Mouse (Mus musculus): ENCODE measurements at regions not wholly inside any gene's neighbourhood (a gene's known extent, or its start where the extent isn't known, plus 50 kb on each side); places are given as distances from the start of the nearest gene placed in this dataset.

GRCm38 (mm10) chr5:39153291-39153794, 276.7 kb upstream of the Clnk start:
- no peak for TF ChIP-seq MEF2A (IDR thresholded peaks at IDR 0.05; ENCODE audit: borderline replicate concordance, low read depth, low read length)
- no peaks in the 10 kb centered on the region for H3K79me2 ChIP-seq (replicated peaks; ENCODE audit: control insufficient read depth, extremely low read depth, insufficient read depth, poor library complexity, severe bottlenecking)
- dilution Hi-C loops (cut with MboI; ENCODE audit: extremely low pct_ligation_motif_present, extremely low pct_unique_long_range_greater_than_20kb, low sequenced_read_pairs): no loop called here

GRCm38 (mm10) chr5:39151917-39152316, 275.3 kb upstream of the Clnk start:
- H3K4me3 ChIP-seq (replicated peaks in 1 of 3; ENCODE audit: low read depth in 2 of 3, low read length in 2 of 3, poor library complexity in 1 of 3): no peak overlapping the region
- TF ChIP-seq PAX5 (IDR thresholded peaks at IDR 0.05; ENCODE audit: low read length): no peak
- TF ChIP-seq NRF1 (IDR thresholded peaks at IDR 0.05; ENCODE audit: low read depth, low read length): no peak
- H3K9ac ChIP-seq (ENCODE audit: insufficient read depth, low read depth): no peak overlapping the region
- in situ Hi-C loops (cut with MboI; ENCODE audit: low pct_ligation_motif_present, low pct_unique_long_range_greater_than_20kb, low sequenced_read_pairs) (no loop called here), dilution Hi-C loops (cut with MboI; ENCODE audit: extremely low pct_ligation_motif_present, extremely low pct_unique_long_range_greater_than_20kb, low sequenced_read_pairs) (no loop called here)
- no peaks in the 10 kb centered on the region for H3K36me3 ChIP-seq (replicated peaks in 1 of 2; ENCODE audit: control insufficient read depth in 1 of 2, insufficient read depth in 1 of 2, low read length in 1 of 2)
- H3K4me2 ChIP-seq (ENCODE audit: insufficient read depth, low read depth, poor library complexity, severe bottlenecking): no peak overlapping the region
- peaks cover 0 to 25% of the 10 kb centered on the region in 2 experiments; a peak in 2 of 4 replicates for H3K4me1 ChIP-seq (ENCODE audit: control insufficient read depth in 1 of 2, insufficient read depth in 2 of 2)
- H3K27ac ChIP-seq (ENCODE audit: insufficient read depth, low read depth): no peak overlapping the region
- no peaks in the 10 kb centered on the region for H3K27me3 ChIP-seq (replicated peaks)
- no peak for DNase-seq (ENCODE audit: extremely low read depth)
- no peaks in the 10 kb centered on the region for H3K9me3 ChIP-seq (replicated peaks; ENCODE audit: low read length)
- no peaks in the 10 kb centered on the region for H3K79me2 ChIP-seq (replicated peaks; ENCODE audit: control insufficient read depth, extremely low read depth, insufficient read depth, poor library complexity, severe bottlenecking)

More at GRCm38 (mm10) chr5:39153291-39153794, 276.7 kb upstream of the Clnk start:
- Histone ChIP-seq H3K27me3 (replicated peaks) (no peaks in the 10 kb centered on the region), H3K9me3 (replicated peaks; ENCODE audit: low read length) (no peaks in the 10 kb centered on the region), H3K9ac (ENCODE audit: insufficient read depth, low read depth) (no peak overlapping the region), H3K36me3 (replicated peaks in 1 of 2; ENCODE audit: control insufficient read depth in 1 of 2, insufficient read depth in 1 of 2, low read length in 1 of 2) (no peaks in the 10 kb centered on the region), H3K4me3 (replicated peaks in 1 of 3; ENCODE audit: low read depth in 2 of 3, low read length in 2 of 3, poor library complexity in 1 of 3) (no peak overlapping the region), H3K27ac (ENCODE audit: insufficient read depth, low read depth) (no peak overlapping the region), H3K4me1 (ENCODE audit: control insufficient read depth in 1 of 2, insufficient read depth in 2 of 2) (peaks cover 0 to 25% of the 10 kb centered on the region in 2 experiments; a peak in 2 of 4 replicates), H3K4me2 (ENCODE audit: insufficient read depth, low read depth, poor library complexity, severe bottlenecking) (no peak overlapping the region)
- DNase-seq (ENCODE audit: extremely low read depth): peak; percentile 8
- in situ Hi-C loops (cut with MboI; ENCODE audit: low pct_ligation_motif_present, low pct_unique_long_range_greater_than_20kb, low sequenced_read_pairs): no loop called here

- H3K9me3 ChIP-seq (replicated peaks; ENCODE audit: low read length): no peaks in the 10 kb centered on the region
- no peak overlapping the region for H3K27ac ChIP-seq (ENCODE audit: insufficient read depth, low read depth)
- dilution Hi-C loops (cut with MboI; ENCODE audit: extremely low pct_ligation_motif_present, extremely low pct_unique_long_range_greater_than_20kb, low sequenced_read_pairs): no loop called here
- no peak for DNase-seq (ENCODE audit: extremely low read depth)
- no peaks in the 10 kb centered on the region for H3K36me3 ChIP-seq (replicated peaks in 1 of 2; ENCODE audit: control insufficient read depth in 1 of 2, insufficient read depth in 1 of 2, low read length in 1 of 2)
- in situ Hi-C loops (cut with MboI; ENCODE audit: low pct_ligation_motif_present, low pct_unique_long_range_greater_than_20kb, low sequenced_read_pairs): no loop called here
- no peaks in the 10 kb centered on the region for H3K79me2 ChIP-seq (replicated peaks; ENCODE audit: control insufficient read depth, extremely low read depth, insufficient read depth, poor library complexity, severe bottlenecking)
- peaks cover 0 to 20% of the 10 kb centered on the region in 2 experiments; a peak in 2 of 4 replicates for H3K4me1 ChIP-seq (ENCODE audit: control insufficient read depth in 1 of 2, insufficient read depth in 2 of 2)
- H3K27me3 ChIP-seq (replicated peaks): no peaks in the 10 kb centered on the region
- H3K4me2 ChIP-seq (ENCODE audit: insufficient read depth, low read depth, poor library complexity, severe bottlenecking): no peak overlapping the region
- TF ChIP-seq CTCF (conservative IDR thresholded peaks at IDR 0.05 in 1 of 2, IDR thresholded peaks at IDR 0.05 in 1 of 2; ENCODE audit: low read depth in 2 of 2, low read length in 2 of 2): no peak
- TF ChIP-seq CHD2 (IDR thresholded peaks at IDR 0.05; ENCODE audit: low read length): no peak
- no peak for TF ChIP-seq EP300 (IDR thresholded peaks at IDR 0.05; ENCODE audit: low read length)
- no peak for TF ChIP-seq GABPA (IDR thresholded peaks at IDR 0.05; ENCODE audit: insufficient replicate concordance, low read depth, low read length)
- TF ChIP-seq MAZ (IDR thresholded peaks at IDR 0.05; ENCODE audit: low read depth, low read length): no peak
- no peak overlapping the region for H3K9ac ChIP-seq (ENCODE audit: insufficient read depth, low read depth)
- no peak overlapping the region for H3K4me3 ChIP-seq (replicated peaks in 1 of 3; ENCODE audit: low read depth in 2 of 3, low read length in 2 of 3, poor library complexity in 1 of 3)
Measured at GRCm38 (mm10) chr5:39150891-39151290, 274.3 kb upstream of the Clnk start.
